Mouse (Mus musculus) limb, embryonic 13.5 days (tissue): ENCODE measurements at regions not wholly inside any gene's neighbourhood (a gene's known extent, or its start where the extent isn't known, plus 50 kb on each side); places are given as distances from the start of the nearest gene placed in this dataset.
"Not testable (repeated sequence)": the region's sequence is repeated elsewhere in the genome, so short reads cannot be mapped to it uniquely, and the experiment has no call there.

Experiments used
- ATAC-seq: fragments of 200-750 bp; cut with Nextera tagmentation; 2 replicates; pipeline ENCODE4 v1.8.0; 2017; ENCODE audit warnings: low read depth, moderate number of reproducible peaks, moderate TSS enrichment; ENCODE audit not compliant: low FRiP score
- H3K27ac ChIP-seq: fragments of 300-500 bp; sonication (generic); 2 replicates; pipeline ENCODE4 v1.5.1; 2015; ENCODE audit warnings: inconsistent platforms, mild to moderate bottlenecking, moderate library complexity
- H3K27me3 ChIP-seq: fragments of 300-500 bp; sonication (generic); 2 replicates; pipeline ENCODE4 v1.6.1; 2015; ENCODE audit warnings: mild to moderate bottlenecking, inconsistent platforms
- H3K36me3 ChIP-seq: fragments of 300-500 bp; sonication (generic); 2 replicates; pipeline ENCODE4 v1.6.1; 2015; ENCODE audit warnings: inconsistent platforms, mild to moderate bottlenecking, moderate library complexity
- H3K4me1 ChIP-seq: fragments of 300-500 bp; sonication (generic); 2 replicates; pipeline ENCODE4 v1.6.1; 2015; ENCODE audit warnings: inconsistent platforms
- H3K4me2 ChIP-seq: fragments of 300-500 bp; sonication (generic); replicated peaks from 2 replicates; pipeline ENCODE4 v1.6.1; 2015; ENCODE audit warnings: inconsistent platforms, mild to moderate bottlenecking, moderate library complexity
- H3K4me3 ChIP-seq: fragments of 300-500 bp; sonication (generic); 2 replicates; pipeline ENCODE4 v1.5.1; 2015; ENCODE audit warnings: moderate library complexity, mild to moderate bottlenecking, inconsistent platforms
- H3K9ac ChIP-seq: fragments of 300-500 bp; sonication (generic); 2 replicates; pipeline ENCODE4 v1.6.1; 2015; ENCODE audit warnings: mild to moderate bottlenecking, inconsistent platforms
- H3K9me3 ChIP-seq: fragments of 300-500 bp; sonication (generic); 2 replicates; pipeline ENCODE4 v1.6.1; 2016; ENCODE audit warnings: inconsistent platforms
- WGBS: fragments of 180-500 bp; shearing (Covaris S2); methylation state at CpG from one replicate; pipeline ENCODE4 v1.1.7; 2015; 5-methylcytosine and 5-hydroxymethylcytosine counted together

GRCm38 (mm10) chr11:16607900-16608422 lies 99.7 kb upstream of the Sec61g start:
- not testable (repeated sequence) for H3K27ac ChIP-seq, H3K9me3 ChIP-seq, H3K36me3 ChIP-seq, H3K4me3 ChIP-seq, H3K4me2 ChIP-seq, ATAC-seq, H3K9ac ChIP-seq, H3K27me3 ChIP-seq
- 89% methylated on average over 3 of the region's 3 CpGs for WGBS
- peaks cover 26% of the 10 kb centered on the region for H3K4me1 ChIP-seq

GRCm38 (mm10) chr11:16611741-16612140 lies 103.5 kb upstream of the Sec61g start:
- ATAC-seq = 0 out of 2 replicates have a peak, but pooled peaks have one; percentile 33
- WGBS = 54% methylated on average over 2 of the region's 2 CpGs
- H3K9ac ChIP-seq = no peak overlapping the region

GRCm38 (mm10) chr11:16612524-16612923 lies 104.2 kb upstream of the Sec61g start:
- H3K9ac ChIP-seq = no peak overlapping the region
- no peak overlapping the region for H3K4me2 ChIP-seq
- H3K27ac ChIP-seq = peak overlapping the region; percentile 44; the same call in 1 of the 2 replicates
- no peak for ATAC-seq
- 58% methylated on average over 3 of the region's 3 CpGs for WGBS
- no peaks in the 10 kb centered on the region for H3K36me3 ChIP-seq
- H3K4me1 ChIP-seq = peaks cover 17% of the 10 kb centered on the region
- no peak overlapping the region for H3K4me3 ChIP-seq
- no peaks in the 10 kb centered on the region for H3K27me3 ChIP-seq
- H3K9me3 ChIP-seq = no peaks in the 10 kb centered on the region

More at GRCm38 (mm10) chr11:16611741-16612140, 103.5 kb upstream of the Sec61g start:
- H3K4me1 ChIP-seq = peaks cover 22% of the 10 kb centered on the region
- H3K4me2 ChIP-seq = no peak overlapping the region
- no peak overlapping the region for H3K4me3 ChIP-seq
- H3K27ac ChIP-seq = peak overlapping the region; percentile 44; the same call in 1 of the 2 replicates
- H3K27me3 ChIP-seq = no peaks in the 10 kb centered on the region
- H3K9me3 ChIP-seq = no peaks in the 10 kb centered on the region
- no peaks in the 10 kb centered on the region for H3K36me3 ChIP-seq

- no peak for ATAC-seq
- Histone ChIP-seq H3K9ac (no peak overlapping the region), H3K9me3 (no peaks in the 10 kb centered on the region), H3K4me3 (no peak overlapping the region), H3K4me2 (no peak overlapping the region), H3K27ac (no peak overlapping the region), H3K36me3 (no peaks in the 10 kb centered on the region), H3K4me1 (no peaks in the 10 kb centered on the region), H3K27me3 (no peaks in the 10 kb centered on the region)
- WGBS = 72% methylated on average over 1 of the region's 1 CpGs
Observed at GRCm38 (mm10) chr11:16619736-16620135, 111.5 kb upstream of the Sec61g start.

GRCm38 (mm10) chr11:16623694-16624093 lies 115.4 kb upstream of the Sec61g start:
- no peak overlapping the region for H3K9ac ChIP-seq
- H3K9me3 ChIP-seq = no peaks in the 10 kb centered on the region
- no peaks in the 10 kb centered on the region for H3K4me1 ChIP-seq
- H3K4me3 ChIP-seq = no peak overlapping the region
- 75% methylated on average over 2 of the region's 2 CpGs for WGBS
- no peaks in the 10 kb centered on the region for H3K27me3 ChIP-seq
- ATAC-seq = no peak
- H3K36me3 ChIP-seq = no peaks in the 10 kb centered on the region
- H3K27ac ChIP-seq = no peak overlapping the region
- H3K4me2 ChIP-seq = no peak overlapping the region

GRCm38 (mm10) chr11:16627294-16628085 lies 119.2 kb upstream of the Sec61g start:
- no peak overlapping the region for H3K4me3 ChIP-seq
- 68% methylated on average over 7 of the region's 7 CpGs for WGBS
- H3K9ac ChIP-seq = no peak overlapping the region
- no peak overlapping the region for H3K4me2 ChIP-seq
- H3K27ac ChIP-seq = no peak overlapping the region
- no peak for ATAC-seq
- H3K36me3 ChIP-seq = no peaks in the 10 kb centered on the region
- H3K27me3 ChIP-seq = no peaks in the 10 kb centered on the region
- no peaks in the 10 kb centered on the region for H3K4me1 ChIP-seq
- H3K9me3 ChIP-seq = no peaks in the 10 kb centered on the region

GRCm38 (mm10) chr11:16629410-16630129 lies 121.3 kb upstream of the Sec61g start:
- H3K9ac ChIP-seq = no peak overlapping the region
- H3K27me3 ChIP-seq = no peaks in the 10 kb centered on the region
- no peak overlapping the region for H3K4me2 ChIP-seq
- no peaks in the 10 kb centered on the region for H3K9me3 ChIP-seq
- 56% methylated on average over 1 of the region's 1 CpGs for WGBS
- H3K27ac ChIP-seq = no peak overlapping the region
- H3K4me1 ChIP-seq = no peaks in the 10 kb centered on the region
- no peaks in the 10 kb centered on the region for H3K36me3 ChIP-seq
- no peak for ATAC-seq
- H3K4me3 ChIP-seq = no peak overlapping the region

GRCm38 (mm10) chr11:16635796-16636195 lies 116.2 kb upstream of the Egfr start:
- H3K4me3 ChIP-seq, H3K27me3 ChIP-seq, H3K4me2 ChIP-seq, H3K9me3 ChIP-seq, H3K27ac ChIP-seq, H3K4me1 ChIP-seq, H3K36me3 ChIP-seq, ATAC-seq, H3K9ac ChIP-seq: not testable (repeated sequence)
- WGBS = 95% methylated on average over 11 of the region's 11 CpGs

GRCm38 (mm10) chr11:16637679-16638078 lies 114.3 kb upstream of the Egfr start:
- H3K27ac ChIP-seq = no peak overlapping the region
- no peaks in the 10 kb centered on the region for H3K4me1 ChIP-seq
- no peak overlapping the region for H3K4me3 ChIP-seq
- H3K27me3 ChIP-seq = no peaks in the 10 kb centered on the region
- no peak overlapping the region for H3K9ac ChIP-seq
- ATAC-seq = no peak
- H3K9me3 ChIP-seq = no peaks in the 10 kb centered on the region
- no peaks in the 10 kb centered on the region for H3K36me3 ChIP-seq
- 68% methylated on average over 2 of the region's 2 CpGs for WGBS
- H3K4me2 ChIP-seq = no peak overlapping the region

GRCm38 (mm10) chr11:16638349-16638748 lies 113.7 kb upstream of the Egfr start:
- WGBS = 84% methylated on average over 4 of the region's 4 CpGs

GRCm38 (mm10) chr11:16649599-16649998 lies 102.4 kb upstream of the Egfr start:
- Histone ChIP-seq H3K9ac (no peak overlapping the region), H3K27ac (no peak overlapping the region), H3K27me3 (no peaks in the 10 kb centered on the region), H3K4me3 (no peak overlapping the region), H3K36me3 (no peaks in the 10 kb centered on the region), H3K4me2 (no peak overlapping the region), H3K9me3 (no peaks in the 10 kb centered on the region), H3K4me1 (no peaks in the 10 kb centered on the region)
- ATAC-seq = no peak

More at GRCm38 (mm10) chr11:16638349-16638748, 113.7 kb upstream of the Egfr start:
- no peak for ATAC-seq
- Histone ChIP-seq H3K4me2 (no peak overlapping the region), H3K9ac (no peak overlapping the region), H3K36me3 (no peaks in the 10 kb centered on the region), H3K4me1 (no peaks in the 10 kb centered on the region), H3K27ac (no peak overlapping the region), H3K9me3 (no peaks in the 10 kb centered on the region), H3K4me3 (no peak overlapping the region), H3K27me3 (no peaks in the 10 kb centered on the region)

- Histone ChIP-seq H3K4me1 (no peaks in the 10 kb centered on the region), H3K4me2 (no peak overlapping the region), H3K9ac (no peak overlapping the region), H3K27ac (no peak overlapping the region), H3K4me3 (no peak overlapping the region), H3K36me3 (no peaks in the 10 kb centered on the region), H3K27me3 (no peaks in the 10 kb centered on the region), H3K9me3 (no peaks in the 10 kb centered on the region)
- WGBS = 92% methylated on average over 3 of the region's 3 CpGs
- no peak for ATAC-seq
Observed at GRCm38 (mm10) chr11:16663806-16664205, 88.2 kb upstream of the Egfr start.
